Mouse (Mus musculus) bone marrow macrophage, adult 2 months (primary cell): Measurements from ENCODE around the gene Grm1.

Experiments
- CTCF ChIP-seq: IDR thresholded peaks from 2 replicates; pipeline ENCODE4 v1.5.1; 2012; ENCODE audit warnings: low read depth, mild to moderate bottlenecking, low read length, moderate library complexity
- POLR2A ChIP-seq: IDR thresholded peaks from 2 replicates; pipeline ENCODE4 v1.6.1; 2012; ENCODE audit warnings: mild to moderate bottlenecking, low read depth, low read length, borderline replicate concordance

GRCm38 (mm10) chr10:10929672-10930071 lies 152.5 kb downstream of the Grm1 start:
- TF ChIP-seq CTCF (no peak), POLR2A (no peak)
